Mouse (Mus musculus): ENCODE measurements around the gene Pcmt1. TPM values are rescaled to one million over a fixed set of nuclear protein-coding genes. Genes with fewer than 3 reads are reported as not detected.

The Pcmt1 gene
- polyA plus RNA-seq, 1 experiment from 2014 or later = 35.0 TPM

DNA sequence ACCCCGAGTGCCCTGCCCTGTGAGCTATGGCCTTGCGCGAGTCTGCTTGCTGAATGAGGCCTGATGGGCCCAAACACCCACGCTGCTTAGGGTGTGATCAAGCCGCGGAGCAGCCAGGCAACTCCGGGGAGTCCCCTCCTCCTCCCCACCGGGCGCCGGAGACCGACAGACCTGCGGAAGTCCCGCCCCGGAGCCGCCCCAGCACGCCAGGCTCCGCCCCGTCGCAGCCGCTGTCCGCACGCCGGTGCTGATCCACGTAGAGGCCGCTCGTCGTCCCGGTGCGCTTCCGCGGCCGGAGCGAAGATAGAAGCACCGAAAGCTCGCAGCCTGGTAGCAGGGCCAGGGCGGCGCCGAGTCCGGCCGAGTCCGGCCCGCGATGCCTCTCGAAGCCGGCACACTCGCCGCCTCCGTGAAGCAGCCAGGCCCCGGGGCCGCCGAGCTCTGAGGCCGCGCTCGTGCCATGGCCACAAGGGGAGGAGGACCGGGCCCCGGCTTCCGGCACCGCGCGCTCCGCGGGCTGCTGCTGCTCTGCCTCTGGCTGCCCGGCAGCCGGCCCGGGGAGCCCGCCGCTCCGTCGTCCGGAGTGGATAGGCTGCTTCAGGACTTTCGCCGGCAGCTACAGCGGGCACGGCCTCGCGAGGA, 91.2 kb downstream of the Pcmt1 start, which contains the start of gene Lrp11:
Gene Lrp11 (plus strand): TSS at position 209 of the 642 bp plus-strand sequence.
- peak within 1 kb of the TSS; percentile 28; the same call in 1 of the 2 replicates for H3K27ac ChIP-seq
- no peaks in the 10 kb centered on the region for H3K36me3 ChIP-seq (ENCODE audit: inconsistent target)
- no peaks in the 10 kb centered on the region for H3K79me2 ChIP-seq (ENCODE audit: inconsistent target)
- under 1% methylated on average over 72 of the region's 76 CpGs for WGBS (ENCODE audit: missing documents)
- H3K4me3 ChIP-seq (ENCODE audit: inconsistent target) = peak within 1 kb of the TSS; percentile 61

DNA sequence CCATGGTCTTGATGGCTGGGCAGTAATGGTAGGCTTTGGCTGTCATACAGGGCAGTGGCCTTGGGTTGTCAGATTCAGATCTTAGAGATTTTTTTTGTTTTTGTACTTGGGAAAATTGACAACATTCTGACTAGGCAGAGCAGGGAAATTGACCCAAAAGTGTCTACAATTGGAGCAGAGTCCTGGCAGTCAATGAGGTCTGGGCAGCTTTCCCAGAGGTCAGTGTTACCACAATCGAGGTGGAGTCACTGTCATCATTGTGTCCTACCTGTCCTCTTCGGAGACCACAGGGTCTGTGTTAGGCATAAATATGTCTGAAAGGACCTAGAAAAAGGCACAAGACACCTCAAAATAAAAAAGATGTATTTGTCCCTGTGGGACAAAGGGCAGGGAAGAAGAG, 94.2 kb downstream of the Pcmt1 start:
- WGBS (ENCODE audit: missing documents) = 38% methylated on average over 2 of the region's 2 CpGs
- H3K79me2 ChIP-seq (ENCODE audit: inconsistent target) = no peaks in the 10 kb centered on the region
- no peak overlapping the region for H3K27ac ChIP-seq
- H3K36me3 ChIP-seq (ENCODE audit: inconsistent target) = no peaks in the 10 kb centered on the region
- H3K4me3 ChIP-seq (ENCODE audit: inconsistent target) = no peak overlapping the region

DNA sequence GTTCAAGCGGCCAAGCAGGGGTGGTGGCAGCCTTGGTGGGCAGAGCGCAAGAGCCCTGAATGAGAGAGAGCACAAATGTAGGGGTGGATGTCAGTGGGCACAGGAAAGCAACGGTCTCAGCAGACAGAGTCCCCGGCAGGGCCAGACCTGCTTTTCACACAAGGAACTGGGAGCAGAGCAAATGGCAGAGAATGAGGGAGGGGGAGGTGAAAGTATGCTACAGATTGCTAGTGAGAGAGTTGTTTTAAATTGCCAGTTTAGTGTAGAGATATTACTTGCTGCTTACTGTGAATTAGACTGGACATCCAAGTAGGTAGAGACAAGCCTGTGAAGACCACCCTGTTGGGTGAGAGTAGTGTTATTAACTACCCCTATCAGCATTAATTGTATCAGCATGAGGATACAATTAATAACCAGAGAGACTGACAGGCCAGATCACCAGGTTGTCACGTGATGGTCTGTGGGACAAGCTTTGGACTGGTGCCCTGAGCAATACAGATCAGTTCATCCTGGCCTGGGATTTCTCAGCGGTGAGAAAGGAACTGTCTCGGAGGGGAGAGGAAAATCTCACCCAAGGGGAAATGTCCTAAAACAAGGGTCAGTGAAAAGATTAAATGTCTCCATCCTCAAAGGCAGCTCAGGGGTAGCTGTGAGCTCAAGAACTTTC, 97.9 kb downstream of the Pcmt1 start:
- no peaks in the 10 kb centered on the region for H3K79me2 ChIP-seq (ENCODE audit: inconsistent target)
- H3K27ac ChIP-seq = no peak overlapping the region
- H3K36me3 ChIP-seq (ENCODE audit: inconsistent target) = no peaks in the 10 kb centered on the region
- no peak overlapping the region for H3K4me3 ChIP-seq (ENCODE audit: inconsistent target)
- WGBS (ENCODE audit: missing documents) = 40% methylated on average over 5 of the region's 7 CpGs

DNA sequence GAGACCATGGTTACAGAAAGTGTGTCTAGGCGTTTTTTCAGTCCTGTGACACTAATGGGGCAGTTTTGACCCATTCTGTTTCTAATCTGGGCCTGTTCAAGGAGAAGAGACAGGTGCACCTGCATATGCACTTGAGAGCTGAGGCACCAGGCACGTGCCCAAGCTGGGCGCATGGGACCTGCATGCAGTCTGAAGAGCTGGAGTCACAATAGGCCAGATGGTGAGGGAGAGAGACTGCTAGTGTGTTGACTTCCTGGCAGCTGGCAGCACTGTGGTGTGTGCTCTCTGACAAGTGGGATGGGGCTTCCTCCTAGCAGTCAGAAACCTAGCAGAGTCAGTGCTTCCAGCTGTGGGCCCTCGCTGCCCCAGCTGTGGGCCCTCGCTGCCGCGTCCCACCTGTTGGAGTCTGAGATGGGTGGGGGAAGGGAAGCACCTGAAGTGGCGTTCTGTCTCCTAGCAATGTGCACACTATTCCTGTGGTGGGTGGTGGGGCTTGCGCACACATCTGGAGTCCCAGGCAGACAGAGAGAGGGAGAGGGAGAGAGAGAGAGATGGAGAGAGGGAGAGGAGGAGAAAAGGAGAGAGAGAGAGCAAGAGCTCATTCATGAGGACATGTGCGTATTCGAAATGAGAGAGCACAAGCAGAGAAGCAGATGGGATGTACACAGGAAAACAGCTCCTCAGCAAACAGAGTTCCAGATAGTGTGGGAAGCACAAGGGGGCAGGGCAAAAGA, 98.6 kb downstream of the Pcmt1 start:
- no peaks in the 10 kb centered on the region for H3K79me2 ChIP-seq (ENCODE audit: inconsistent target)
- 20% methylated on average over 11 of the region's 11 CpGs for WGBS (ENCODE audit: missing documents)
- no peak overlapping the region for H3K27ac ChIP-seq
- H3K36me3 ChIP-seq (ENCODE audit: inconsistent target) = no peaks in the 10 kb centered on the region
- no peak overlapping the region for H3K4me3 ChIP-seq (ENCODE audit: inconsistent target)

DNA sequence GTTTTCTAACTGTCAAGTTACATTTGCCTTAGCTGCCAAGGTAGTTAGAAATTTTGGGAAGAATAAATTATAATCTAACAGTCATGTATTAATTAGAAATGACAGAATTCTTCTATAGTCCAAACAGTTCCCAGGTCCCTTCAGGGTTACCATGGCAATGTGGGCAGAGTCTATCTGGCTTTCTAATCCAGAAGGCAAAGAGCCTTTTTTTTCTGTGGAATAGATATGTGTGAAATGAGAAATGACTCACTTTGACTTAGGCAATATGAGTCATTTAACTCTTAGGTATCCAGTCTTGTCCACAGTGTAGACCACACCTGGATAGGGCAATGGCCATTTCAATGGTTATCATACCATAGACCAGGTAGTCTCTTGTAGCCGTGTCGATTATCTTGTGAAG, 99.5 kb downstream of the Pcmt1 start:
- no peak overlapping the region for H3K27ac ChIP-seq
- 100% methylated on average over 2 of the region's 2 CpGs for WGBS (ENCODE audit: missing documents)

More for the DNA sequence above, 99.5 kb downstream of the Pcmt1 start:
- H3K4me3 ChIP-seq (ENCODE audit: inconsistent target) = no peak overlapping the region
- H3K36me3 ChIP-seq (ENCODE audit: inconsistent target) = no peaks in the 10 kb centered on the region
- no peaks in the 10 kb centered on the region for H3K79me2 ChIP-seq (ENCODE audit: inconsistent target)

Other genes starting within 250 kb of the Pcmt1 start
- 15.3 to 31.3 TPM (median 23.8 TPM) in 3 replicates for gene Ulbp1, start 207.5 kb downstream of the Pcmt1 start, polyA plus RNA-seq (2018)
- 8.9 to 12.3 TPM (median 11.3 TPM) in 3 replicates for gene Lrp11, start 91.3 kb downstream of the Pcmt1 start, polyA plus RNA-seq (2018)
- 4.6 to 21.2 TPM (median 6.0 TPM) in 3 replicates for gene Nup43, start 13.6 kb downstream of the Pcmt1 start, polyA plus RNA-seq (2018)
- gene Lats1, start 78 bp upstream of the Pcmt1 start, polyA plus RNA-seq (2018) = 12.6 to 14.5 TPM (median 13.7 TPM) in 3 replicates
- 26.3 to 32.2 TPM (median 29.9 TPM) in 3 replicates for gene Katna1, start 44.9 kb upstream of the Pcmt1 start, polyA plus RNA-seq (2018)
- gene Ginm1, start 111.7 kb upstream of the Pcmt1 start, polyA plus RNA-seq (2018) = 42.7 to 123 TPM (median 50.0 TPM) in 3 replicates
- gene Ppil4, start 111.8 kb upstream of the Pcmt1 start, polyA plus RNA-seq (2018) = 19.7 to 34.0 TPM (median 19.9 TPM) in 3 replicates
- gene Zc3h12d, start 151.3 kb upstream of the Pcmt1 start, polyA plus RNA-seq (2018) = 21.6 to 37.6 TPM (median 28.7 TPM) in 3 replicates